Mouse (Mus musculus) E14TG2a.4 (cell line): Measurements from ENCODE around the gene Usp6nl.

Experiments used
- H3K27me3 ChIP-seq: 2 replicates; pipeline ENCODE4 v1.6.1; 2014; ENCODE audit warnings: low read length, control low read depth; ENCODE audit not compliant: insufficient read depth
- H3K36me3 ChIP-seq: 2 replicates; pipeline ENCODE4 v1.6.1; 2014; ENCODE audit warnings: low read length, control low read depth; ENCODE audit not compliant: insufficient read depth
- H3K4me1 ChIP-seq: replicated peaks from 2 replicates; pipeline ENCODE4 v1.6.1; 2014; ENCODE audit warnings: low read depth, low read length, control low read depth
- H3K4me3 ChIP-seq: replicated peaks from 2 replicates; pipeline ENCODE4 v1.5.1; 2014; ENCODE audit warnings: mild to moderate bottlenecking, low read length
- H3K9me3 ChIP-seq: 2 replicates; pipeline ENCODE4 v1.6.1; 2014; ENCODE audit warnings: low read length, control low read depth
- CTCF ChIP-seq: conservative IDR thresholded peaks from 2 replicates; pipeline ENCODE4 v1.5.1; 2014; ENCODE audit warnings: low read length
- NANOG ChIP-seq: IDR thresholded peaks from 2 replicates; pipeline ENCODE4 v1.6.1; 2014; ENCODE audit warnings: borderline replicate concordance, low read length, mixed read lengths
- POU5F1 ChIP-seq: IDR thresholded peaks from 2 replicates; pipeline ENCODE4 v1.6.1; 2014; ENCODE audit warnings: low read length, borderline replicate concordance

Usp6nl gene

DNA sequence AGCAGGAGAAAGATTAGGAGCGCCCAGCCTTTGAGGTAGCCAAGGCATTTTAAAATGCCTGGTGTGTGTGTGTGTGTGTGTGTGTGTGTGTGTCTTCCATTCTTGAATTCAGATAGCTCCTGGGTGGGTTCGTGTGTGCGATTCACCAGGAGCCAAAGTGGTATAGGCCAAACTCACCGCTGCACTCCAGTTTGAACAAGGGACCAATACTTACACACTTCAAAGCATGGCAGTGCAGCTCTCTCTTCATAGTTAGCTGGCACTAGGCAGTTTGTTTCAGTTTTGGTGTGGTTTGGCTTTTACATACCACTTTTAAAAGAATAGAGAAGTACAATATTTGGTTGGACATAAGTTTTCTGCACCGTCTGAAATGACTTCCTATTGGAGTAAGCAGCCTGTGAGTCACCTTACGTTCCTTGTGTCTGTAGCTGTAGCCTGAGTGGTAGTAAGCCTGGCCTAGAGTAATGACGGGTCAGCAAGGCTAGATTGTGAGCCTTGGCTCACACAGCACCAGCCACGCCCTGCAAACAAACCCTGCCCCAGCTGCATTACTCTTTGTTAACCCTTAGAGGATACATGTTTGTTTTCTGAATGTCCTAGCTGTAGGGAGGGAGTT is 56.2 kb downstream of the Usp6nl start:
- Histone ChIP-seq H3K36me3 (no peaks in the 10 kb centered on the region), H3K27me3 (no peaks in the 10 kb centered on the region), H3K9me3 (no peaks in the 10 kb centered on the region), H3K4me1 (peaks cover 63% of the 10 kb centered on the region), H3K4me3 (no peak overlapping the region)
- TF ChIP-seq CTCF (no peak), NANOG (no peak), POU5F1 (no peak)

DNA sequence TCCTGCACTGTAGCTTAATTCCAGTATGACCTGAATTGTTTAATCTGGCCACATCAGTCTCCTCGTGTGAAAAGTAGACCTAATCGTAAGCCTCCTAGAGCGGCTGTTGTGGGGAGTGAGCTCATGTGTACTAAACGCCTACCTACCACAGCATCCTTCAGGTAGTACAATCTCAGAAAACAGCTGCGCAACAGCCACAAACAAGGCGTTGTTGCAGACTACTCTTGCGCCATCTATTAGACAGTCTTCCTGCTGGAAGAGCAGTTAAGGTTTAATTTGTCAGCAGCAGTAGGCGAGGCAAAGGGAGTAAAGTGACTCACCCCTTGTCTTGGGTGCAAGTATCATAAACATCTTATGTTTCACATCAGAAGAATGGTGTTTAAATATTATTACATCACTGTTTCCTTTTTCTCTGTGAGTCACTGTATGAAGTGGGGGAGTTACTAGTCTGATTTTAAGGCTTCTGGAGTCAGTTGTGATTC is 57.3 kb downstream of the Usp6nl start:
- Histone ChIP-seq H3K4me1 (peaks cover 58% of the 10 kb centered on the region), H3K4me3 (no peak overlapping the region), H3K36me3 (no peaks in the 10 kb centered on the region), H3K9me3 (no peaks in the 10 kb centered on the region), H3K27me3 (no peaks in the 10 kb centered on the region)
- TF ChIP-seq NANOG: no peak
- no peak for TF ChIP-seq CTCF
- TF ChIP-seq POU5F1: no peak

DNA sequence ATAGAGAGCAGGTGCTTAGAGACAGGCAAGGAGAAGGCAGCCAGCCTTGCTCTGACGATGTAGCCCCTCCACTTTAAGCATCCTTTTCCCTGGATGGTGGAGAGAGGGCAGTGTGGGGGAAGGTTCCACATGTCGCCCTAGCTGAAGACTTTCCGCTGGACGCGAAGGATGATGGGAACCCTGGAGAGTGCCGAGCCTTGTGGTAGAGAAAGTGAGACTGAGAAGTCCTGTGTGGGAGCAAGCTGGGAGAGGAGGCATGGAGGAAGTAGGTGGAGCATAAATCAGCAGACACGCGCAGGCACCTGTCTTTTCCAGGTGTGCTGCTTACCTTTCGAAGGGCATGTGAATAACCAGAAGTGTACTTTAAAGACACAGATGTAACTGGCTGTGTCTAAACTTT is 57.9 kb downstream of the Usp6nl start:
- Histone ChIP-seq H3K27me3 (no peaks in the 10 kb centered on the region), H3K4me1 (peaks cover 52% of the 10 kb centered on the region), H3K9me3 (no peaks in the 10 kb centered on the region), H3K4me3 (no peak overlapping the region), H3K36me3 (no peaks in the 10 kb centered on the region)
- no peak for TF ChIP-seq POU5F1
- TF ChIP-seq CTCF: no peak
- TF ChIP-seq NANOG: no peak

DNA sequence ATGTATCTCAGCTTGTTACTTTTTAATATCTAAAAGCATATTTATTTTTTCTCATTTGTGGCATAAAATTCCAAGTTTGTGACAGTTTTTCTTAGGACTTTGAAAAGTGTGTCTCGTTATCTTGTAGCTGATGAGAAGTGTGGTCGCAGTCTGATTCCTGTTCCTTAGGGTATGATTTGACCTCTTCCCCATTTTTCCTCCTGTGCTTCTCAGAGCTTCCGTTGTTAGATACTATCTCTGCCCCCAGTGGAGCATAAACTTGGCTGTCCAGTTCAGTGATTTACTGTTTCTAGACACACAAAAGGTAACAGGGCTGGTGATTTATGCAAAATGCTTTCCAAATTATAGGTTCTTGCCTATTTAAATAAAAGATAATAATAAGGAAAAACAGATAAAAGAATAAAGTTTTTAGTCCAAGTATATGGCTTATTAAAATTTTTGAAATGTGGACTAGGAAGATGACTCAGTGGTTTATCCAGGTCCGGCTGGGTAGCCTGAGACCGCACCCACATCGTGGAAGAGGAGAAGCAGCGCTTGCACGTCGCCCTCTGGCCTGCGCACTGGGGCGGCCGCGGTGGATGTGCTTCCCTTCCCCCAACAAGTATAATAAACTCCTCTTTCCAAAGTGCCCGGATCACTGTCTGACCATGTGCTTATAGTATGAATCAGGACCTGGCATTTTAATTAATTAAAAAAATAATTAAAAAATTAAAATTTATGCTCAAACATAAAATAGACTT is 62.1 kb downstream of the Usp6nl start:
- Histone ChIP-seq H3K4me1 (peaks cover 18% of the 10 kb centered on the region), H3K4me3 (no peak overlapping the region), H3K27me3 (no peaks in the 10 kb centered on the region), H3K36me3 (no peaks in the 10 kb centered on the region), H3K9me3 (no peaks in the 10 kb centered on the region)
- TF ChIP-seq NANOG (no peak), POU5F1 (no peak), CTCF (no peak)

DNA sequence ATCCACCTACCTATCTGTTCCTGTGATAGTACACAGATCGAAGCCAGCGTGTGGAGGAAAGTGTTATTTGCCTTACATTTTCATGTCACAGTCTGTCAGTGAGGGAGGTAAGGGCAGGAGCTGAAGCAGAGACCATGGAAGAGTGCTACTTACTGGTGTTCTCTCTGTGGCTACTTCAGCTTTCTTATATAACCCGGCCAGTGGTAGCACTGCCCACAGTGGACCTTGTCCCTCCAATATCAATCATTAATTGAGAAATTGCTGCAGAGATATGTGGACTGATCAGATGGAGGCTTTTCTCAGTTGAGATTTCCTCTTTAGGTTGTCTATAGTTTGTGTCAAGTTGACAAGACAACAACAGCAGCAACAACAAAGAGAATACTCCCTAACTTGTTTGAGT is 66.7 kb downstream of the Usp6nl start:
- Histone ChIP-seq H3K4me1 (peaks cover 4% of the 10 kb centered on the region), H3K36me3 (peaks cover 7% of the 10 kb centered on the region; the same call in 1 of the 2 replicates), H3K9me3 (no peaks in the 10 kb centered on the region), H3K4me3 (no peak overlapping the region), H3K27me3 (no peaks in the 10 kb centered on the region)
- TF ChIP-seq NANOG (no peak), CTCF (no peak), POU5F1 (no peak)

DNA sequence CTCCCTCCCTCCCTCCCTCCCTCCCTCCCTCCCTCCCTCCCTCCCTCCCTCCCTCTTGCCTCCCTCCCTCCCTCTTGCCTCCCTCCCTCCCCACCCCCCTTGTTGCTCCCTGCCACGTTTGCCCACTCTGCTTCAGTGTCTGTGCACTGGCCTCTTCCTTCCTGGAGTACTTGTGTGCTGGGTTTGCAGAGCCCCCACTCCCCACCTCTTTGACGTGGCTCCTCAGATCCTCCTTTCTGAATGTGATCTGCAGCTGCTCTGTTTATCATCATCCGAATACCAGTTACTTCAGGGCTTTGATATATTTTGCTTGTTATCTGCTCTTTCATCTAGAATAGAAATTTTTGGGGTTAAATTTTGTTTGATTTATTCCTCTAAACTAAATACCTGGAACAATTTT is 68.8 kb downstream of the Usp6nl start:
- Histone ChIP-seq H3K9me3 (no peaks in the 10 kb centered on the region), H3K36me3 (peaks cover 9% of the 10 kb centered on the region; the same call in 1 of the 2 replicates), H3K4me3 (no peak overlapping the region), H3K27me3 (no peaks in the 10 kb centered on the region), H3K4me1 (peaks cover 6% of the 10 kb centered on the region; the same call in 1 of the 2 replicates)
- no peak for TF ChIP-seq NANOG
- no peak for TF ChIP-seq CTCF
- TF ChIP-seq POU5F1: no peak

DNA sequence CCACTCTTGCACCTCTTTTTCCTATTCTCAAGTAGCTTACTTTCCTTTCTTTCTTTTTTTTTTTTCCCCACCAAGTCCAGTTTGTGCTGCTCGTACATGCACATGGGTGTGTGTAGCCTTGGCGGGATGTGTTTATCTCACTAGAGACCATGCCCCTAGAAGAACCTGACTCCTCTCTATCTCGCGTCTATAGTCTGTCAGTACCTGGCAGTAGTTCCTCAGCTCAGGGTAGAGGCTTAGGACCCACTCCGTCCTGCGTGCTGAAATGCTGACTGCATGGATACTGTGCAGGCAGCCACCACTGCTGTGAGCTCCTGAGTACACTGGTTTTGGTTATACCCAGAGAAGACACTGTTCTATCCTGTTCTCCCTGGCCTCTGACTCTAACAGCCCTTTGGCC is 69.5 kb downstream of the Usp6nl start:
- peaks cover 6% of the 10 kb centered on the region; the same call in 1 of the 2 replicates for H3K4me1 ChIP-seq
- no peaks in the 10 kb centered on the region for H3K27me3 ChIP-seq
- H3K4me3 ChIP-seq: no peak overlapping the region
- H3K9me3 ChIP-seq: no peaks in the 10 kb centered on the region
- H3K36me3 ChIP-seq: peaks cover 9% of the 10 kb centered on the region; the same call in 1 of the 2 replicates
- no peak for TF ChIP-seq CTCF
- no peak for TF ChIP-seq POU5F1
- TF ChIP-seq NANOG: no peak

DNA sequence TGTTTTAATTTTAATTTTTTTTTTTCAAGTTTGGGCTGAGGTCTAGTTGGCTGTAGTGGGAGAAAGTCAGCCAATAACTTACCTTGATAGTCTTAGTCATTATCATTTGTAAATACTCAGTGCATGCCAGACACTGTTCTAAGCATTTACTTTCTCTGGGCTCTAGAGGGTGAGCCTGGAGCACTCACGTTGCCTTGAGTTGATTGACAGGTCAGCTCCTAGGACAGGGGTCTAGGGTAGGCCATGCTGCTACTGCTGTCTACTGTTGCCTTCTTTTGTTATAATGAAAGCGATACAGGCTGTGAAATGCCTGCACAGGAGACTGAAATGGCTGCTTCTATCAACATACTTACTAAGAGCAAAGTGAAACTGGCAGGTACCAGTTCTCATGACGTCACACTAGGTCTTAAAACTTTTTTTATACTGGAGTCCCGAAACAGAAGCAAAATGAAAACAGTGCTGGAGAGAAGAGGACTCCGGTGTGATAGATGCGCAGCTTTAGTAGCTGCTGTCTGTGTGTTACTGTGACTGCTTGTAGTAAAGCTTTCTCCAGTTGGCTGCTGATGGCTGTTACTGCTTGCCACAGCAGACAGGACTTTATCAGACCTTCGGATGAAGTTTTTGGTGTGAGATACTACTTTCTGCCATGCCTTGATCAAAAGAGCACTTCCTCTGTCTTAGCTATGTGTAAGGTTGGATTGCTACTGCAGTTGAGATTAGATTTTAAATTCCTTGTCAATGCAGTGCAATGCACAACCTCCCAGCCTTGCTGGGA is 73.6 kb downstream of the Usp6nl start:
- no peaks in the 10 kb centered on the region for H3K27me3 ChIP-seq
- peaks cover 9% of the 10 kb centered on the region; the same call in 1 of the 2 replicates for H3K36me3 ChIP-seq
- TF ChIP-seq CTCF (no peak), POU5F1 (no peak), NANOG (no peak)
- peaks cover 17% of the 10 kb centered on the region for H3K4me1 ChIP-seq
- H3K9me3 ChIP-seq: no peaks in the 10 kb centered on the region
- no peak overlapping the region for H3K4me3 ChIP-seq
